Mouse (Mus musculus): ENCODE measurements at regions not wholly inside any gene's neighbourhood (a gene's known extent, or its start where the extent isn't known, plus 50 kb on each side); places are given as distances from the start of the nearest gene placed in this dataset.

- Histone ChIP-seq H3K9ac (no peak overlapping the region), H3K27me3 (replicated peaks) (no peaks in the 10 kb centered on the region), H3K9me3 (no peaks in the 10 kb centered on the region), H3K27ac (no peak overlapping the region), H3K4me3 (replicated peaks) (no peak overlapping the region), H3K36me3 (no peaks in the 10 kb centered on the region), H3K4me1 (no peaks in the 10 kb centered on the region), H3K4me2 (no peak overlapping the region)
- ATAC-seq (ENCODE audit: insufficient read depth, low FRiP score, low read depth) = no peak
- WGBS = 45% methylated on average over 1 of the region's 1 CpGs
Measured at GRCm38 (mm10) chr13:102521427-102521826, 171.9 kb upstream of the Cd180 start.

DNA sequence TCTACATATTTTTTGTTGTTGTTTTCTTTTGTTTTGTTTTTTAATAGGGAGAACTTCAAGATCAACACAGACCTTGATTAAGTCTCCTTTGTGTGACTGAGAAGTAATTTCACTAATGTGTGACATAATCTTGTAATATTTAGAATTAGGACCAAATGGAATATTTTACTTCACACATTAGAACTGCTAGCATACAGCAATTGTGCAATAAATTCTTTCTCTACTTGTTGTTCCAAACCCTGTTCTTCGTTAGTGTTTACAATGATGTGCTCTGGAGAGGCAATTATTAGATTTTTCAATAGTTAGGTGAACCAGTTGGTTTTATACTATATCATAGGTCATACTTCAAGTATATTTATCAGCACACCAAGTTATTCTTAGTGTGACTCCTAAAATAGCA lies 171.3 kb upstream of the Cd180 start:
- H3K36me3 ChIP-seq = no peaks in the 10 kb centered on the region
- no peak overlapping the region for H3K9ac ChIP-seq
- H3K4me3 ChIP-seq (replicated peaks) = no peak overlapping the region
- H3K27me3 ChIP-seq (replicated peaks) = no peaks in the 10 kb centered on the region
- no peak for ATAC-seq (ENCODE audit: insufficient read depth, low FRiP score, low read depth)
- no peak overlapping the region for H3K4me2 ChIP-seq
- WGBS = 88% methylated on average over 1 of the region's 1 CpGs
- no peak overlapping the region for H3K27ac ChIP-seq
- H3K4me1 ChIP-seq = no peaks in the 10 kb centered on the region
- H3K9me3 ChIP-seq = no peaks in the 10 kb centered on the region

DNA sequence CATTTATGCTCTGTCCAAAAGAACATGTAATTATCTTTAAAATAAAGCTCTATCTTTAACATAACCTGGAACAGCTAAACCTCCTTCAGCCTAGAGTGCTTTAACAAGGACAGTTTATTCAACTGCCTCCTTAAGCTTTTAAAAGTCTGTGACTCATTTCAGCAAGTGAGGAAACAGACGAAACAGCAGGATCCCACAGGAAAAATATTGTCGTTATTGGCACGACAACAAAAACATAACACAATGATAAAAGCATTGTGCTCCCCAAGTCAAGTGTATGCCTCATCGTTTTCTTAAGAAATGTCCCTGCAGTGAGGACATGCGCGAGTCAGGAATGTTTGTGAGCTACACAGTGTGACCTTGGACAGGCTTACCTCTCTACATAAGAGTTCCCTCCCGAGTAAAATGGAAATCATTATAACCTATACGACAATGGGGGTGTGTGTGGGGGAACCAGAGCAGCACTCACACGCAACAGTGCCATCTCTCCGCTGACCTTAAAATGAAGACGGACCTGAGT lies 166.7 kb upstream of the Cd180 start:
- Histone ChIP-seq H3K4me1 (no peaks in the 10 kb centered on the region), H3K4me2 (no peak overlapping the region), H3K27me3 (replicated peaks) (no peaks in the 10 kb centered on the region), H3K36me3 (no peaks in the 10 kb centered on the region), H3K9me3 (no peaks in the 10 kb centered on the region), H3K27ac (no peak overlapping the region), H3K9ac (no peak overlapping the region), H3K4me3 (replicated peaks) (no peak overlapping the region)
- ATAC-seq (ENCODE audit: insufficient read depth, low FRiP score, low read depth) = no peak
- WGBS = 63% methylated on average over 11 of the region's 11 CpGs

- H3K27me3 ChIP-seq (replicated peaks) = no peaks in the 10 kb centered on the region
- no peak overlapping the region for H3K27ac ChIP-seq
- H3K9ac ChIP-seq = no peak overlapping the region
- no peaks in the 10 kb centered on the region for H3K36me3 ChIP-seq
- H3K4me2 ChIP-seq = no peak overlapping the region
- no peaks in the 10 kb centered on the region for H3K9me3 ChIP-seq
- WGBS = 29% methylated on average over 4 of the region's 4 CpGs
- ATAC-seq (ENCODE audit: insufficient read depth, low FRiP score, low read depth) = no peak
- H3K4me1 ChIP-seq = peaks cover 7% of the 10 kb centered on the region
- H3K4me3 ChIP-seq (replicated peaks) = no peak overlapping the region
Measured at GRCm38 (mm10) chr13:102533784-102534183, 159.6 kb upstream of the Cd180 start.

DNA sequence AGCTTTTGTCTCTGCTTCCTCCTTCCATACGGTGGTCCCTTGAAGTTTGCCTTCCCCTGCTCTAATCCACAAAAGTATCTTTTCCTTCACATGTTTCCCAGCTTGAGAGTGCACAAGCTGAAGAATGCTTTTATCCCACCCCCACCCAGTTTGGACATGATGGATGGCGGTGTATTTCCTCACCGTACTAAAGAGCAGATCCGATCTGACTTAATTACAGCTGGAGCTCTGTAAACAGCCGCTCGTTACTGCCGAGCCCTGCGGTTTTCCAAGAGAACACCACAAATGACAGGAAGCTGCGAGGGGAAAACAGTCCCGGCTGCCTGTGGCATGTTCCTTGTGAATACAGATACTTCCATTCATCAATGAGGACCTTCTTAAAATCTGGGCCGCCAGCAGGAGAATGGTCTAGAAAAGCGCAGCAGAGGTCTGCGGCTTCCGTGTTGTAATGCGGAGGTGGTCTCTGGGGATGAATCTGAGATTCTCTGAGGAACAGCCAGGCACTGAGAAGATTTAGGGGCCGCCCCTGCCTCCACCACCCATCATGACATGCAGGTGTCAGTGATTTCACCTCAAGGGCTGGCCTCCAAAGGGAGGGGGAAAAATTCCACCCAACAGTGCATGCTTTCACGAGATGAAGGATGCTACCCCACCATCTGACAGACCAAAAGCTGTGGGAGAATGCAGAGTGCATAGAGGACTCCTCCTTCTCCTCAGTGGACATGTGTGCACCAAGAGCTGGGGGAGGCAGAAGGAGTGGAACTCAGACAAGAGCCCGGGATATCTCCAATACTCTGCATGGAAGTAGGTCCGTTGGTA lies 155.7 kb upstream of the Cd180 start:
- Histone ChIP-seq H3K4me1 (peaks cover 7% of the 10 kb centered on the region), H3K27ac (peak overlapping the region; percentile 31; the same call in 1 of the 2 replicates), H3K27me3 (replicated peaks) (no peaks in the 10 kb centered on the region), H3K4me3 (replicated peaks) (no peak overlapping the region), H3K4me2 (peak overlapping the region; percentile 38), H3K9me3 (no peaks in the 10 kb centered on the region), H3K9ac (no peak overlapping the region), H3K36me3 (no peaks in the 10 kb centered on the region)
- 14% methylated on average over 19 of the region's 19 CpGs for WGBS
- no peak; the same call in 1 of the 2 replicates for ATAC-seq (ENCODE audit: insufficient read depth, low FRiP score, low read depth)

- Histone ChIP-seq H3K4me2 (no peak overlapping the region), H3K27ac (no peak overlapping the region), H3K9ac (no peak overlapping the region), H3K4me3 (replicated peaks) (no peak overlapping the region), H3K9me3 (no peaks in the 10 kb centered on the region), H3K36me3 (no peaks in the 10 kb centered on the region), H3K27me3 (replicated peaks) (no peaks in the 10 kb centered on the region), H3K4me1 (peaks cover 7% of the 10 kb centered on the region)
- 72% methylated on average over 4 of the region's 4 CpGs for WGBS
- ATAC-seq (ENCODE audit: insufficient read depth, low FRiP score, low read depth) = no peak
Measured at GRCm38 (mm10) chr13:102540436-102540835, 152.9 kb upstream of the Cd180 start.

DNA sequence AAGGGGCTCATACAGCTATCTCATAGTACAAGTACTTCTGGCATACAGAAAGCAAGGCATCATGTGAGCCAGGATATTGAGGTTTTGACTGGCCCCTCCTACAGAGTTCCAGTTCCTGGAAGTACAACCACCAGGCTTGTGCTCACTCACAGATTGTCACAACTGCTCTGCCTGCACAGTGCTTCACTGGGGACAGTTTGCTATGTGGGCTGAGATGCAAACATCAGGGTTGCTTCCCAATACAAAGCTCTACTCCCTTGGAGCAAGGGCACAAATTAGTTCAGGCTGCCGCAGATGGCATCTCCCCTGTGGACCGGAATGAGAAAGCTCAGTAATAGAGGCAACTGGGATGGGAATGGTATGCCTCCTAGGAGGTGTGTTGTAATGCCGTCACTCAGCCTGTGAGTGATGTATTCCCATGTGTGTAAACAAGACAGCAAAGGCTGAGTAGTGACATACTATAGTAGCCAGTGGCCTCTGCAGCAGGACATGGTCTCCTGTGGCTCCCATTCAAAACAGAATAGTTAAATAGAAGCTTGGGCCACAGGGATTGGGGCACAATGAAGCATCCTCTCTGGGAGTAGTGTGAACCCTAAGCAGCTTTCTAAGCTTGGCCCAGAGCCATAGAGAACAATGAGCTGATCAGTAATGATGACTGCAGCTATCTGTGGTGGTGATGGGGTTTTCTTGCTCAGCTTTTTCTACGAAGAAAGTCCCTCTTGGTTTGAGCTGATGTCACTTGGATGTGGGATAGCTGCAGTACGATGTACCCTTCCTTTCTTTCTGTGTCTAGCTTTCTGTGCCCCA lies 148.8 kb upstream of the Cd180 start:
- H3K4me3 ChIP-seq (replicated peaks) = no peak overlapping the region
- H3K27ac ChIP-seq = no peak overlapping the region
- ATAC-seq (ENCODE audit: insufficient read depth, low FRiP score, low read depth) = no peak
- H3K36me3 ChIP-seq = no peaks in the 10 kb centered on the region
- no peaks in the 10 kb centered on the region for H3K27me3 ChIP-seq (replicated peaks)
- WGBS = 85% methylated on average over 5 of the region's 5 CpGs
- H3K4me1 ChIP-seq = no peaks in the 10 kb centered on the region
- no peaks in the 10 kb centered on the region for H3K9me3 ChIP-seq
- no peak overlapping the region for H3K4me2 ChIP-seq
- no peak overlapping the region for H3K9ac ChIP-seq

DNA sequence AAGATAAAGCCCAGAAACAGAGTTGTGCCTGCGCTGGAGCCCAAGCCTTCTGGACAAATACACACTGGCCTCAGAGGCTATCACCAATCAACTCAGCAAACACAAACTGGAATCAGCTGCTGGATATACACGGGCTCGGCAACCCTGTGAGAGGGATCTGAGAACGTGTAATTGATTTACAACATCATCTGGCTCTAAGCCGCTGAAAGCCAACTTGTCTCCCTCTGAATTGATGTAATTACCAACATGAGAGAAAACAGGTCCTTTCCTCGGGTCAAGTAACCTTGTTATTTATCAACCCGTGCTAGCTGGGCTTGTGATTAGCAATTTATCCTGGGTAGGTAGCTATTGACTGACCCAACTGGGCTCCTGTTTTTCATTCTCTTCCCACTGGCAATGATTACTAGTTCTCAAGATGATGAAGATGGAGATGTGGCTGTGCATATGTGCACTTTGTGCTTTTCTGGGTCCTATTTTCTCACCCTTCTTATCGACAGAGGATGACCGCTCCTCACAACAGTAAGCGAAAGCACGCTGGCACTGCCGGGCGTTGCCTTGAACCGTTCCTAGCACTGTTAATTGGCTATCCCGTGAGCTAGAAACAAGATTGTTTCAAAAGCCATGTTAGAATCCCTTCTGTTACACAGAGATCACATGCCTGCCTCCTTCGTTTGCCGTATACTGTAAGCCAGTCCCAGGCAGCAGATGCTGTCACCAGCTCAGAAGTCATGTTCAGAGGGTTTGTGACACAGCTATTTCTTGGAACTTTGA lies 147.3 kb upstream of the Cd180 start:
- no peak overlapping the region for H3K27ac ChIP-seq
- no peaks in the 10 kb centered on the region for H3K36me3 ChIP-seq
- WGBS = 37% methylated on average over 17 of the region's 17 CpGs
- H3K4me3 ChIP-seq (replicated peaks) = no peak overlapping the region
- ATAC-seq (ENCODE audit: insufficient read depth, low FRiP score, low read depth) = no peak
- no peaks in the 10 kb centered on the region for H3K27me3 ChIP-seq (replicated peaks)
- no peaks in the 10 kb centered on the region for H3K4me1 ChIP-seq
- peak overlapping the region; percentile 26; the same call in 1 of the 2 replicates for H3K4me2 ChIP-seq
- H3K9me3 ChIP-seq = no peaks in the 10 kb centered on the region
- no peak overlapping the region for H3K9ac ChIP-seq

DNA sequence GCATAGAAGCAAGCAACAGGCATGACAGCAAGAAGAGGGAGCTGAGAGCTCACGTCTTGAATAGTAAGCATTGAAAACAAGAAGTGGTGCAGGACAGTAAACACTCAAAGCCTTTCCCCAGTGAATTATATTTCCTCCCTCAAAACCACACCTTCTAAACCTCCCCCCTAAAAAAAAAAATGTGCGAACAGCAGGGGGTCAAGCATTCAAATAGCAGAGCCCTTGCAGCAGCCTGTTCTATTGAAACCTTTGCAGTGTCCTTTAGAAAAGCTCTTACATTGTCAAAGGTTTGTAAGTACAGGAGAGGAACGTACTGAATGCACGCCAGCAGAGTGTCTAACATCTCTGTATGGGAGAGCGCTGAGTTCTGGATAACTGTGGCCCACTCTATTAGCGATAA lies 145.1 kb upstream of the Cd180 start:
- no peaks in the 10 kb centered on the region for H3K4me1 ChIP-seq
- no peaks in the 10 kb centered on the region for H3K36me3 ChIP-seq
- 53% methylated on average over 6 of the region's 6 CpGs for WGBS
- H3K4me3 ChIP-seq (replicated peaks) = no peak overlapping the region
- no peaks in the 10 kb centered on the region for H3K9me3 ChIP-seq
- H3K27me3 ChIP-seq (replicated peaks) = no peaks in the 10 kb centered on the region
- no peak overlapping the region for H3K9ac ChIP-seq
- H3K4me2 ChIP-seq = no peak overlapping the region
- no peak for ATAC-seq (ENCODE audit: insufficient read depth, low FRiP score, low read depth)
- no peak overlapping the region for H3K27ac ChIP-seq

DNA sequence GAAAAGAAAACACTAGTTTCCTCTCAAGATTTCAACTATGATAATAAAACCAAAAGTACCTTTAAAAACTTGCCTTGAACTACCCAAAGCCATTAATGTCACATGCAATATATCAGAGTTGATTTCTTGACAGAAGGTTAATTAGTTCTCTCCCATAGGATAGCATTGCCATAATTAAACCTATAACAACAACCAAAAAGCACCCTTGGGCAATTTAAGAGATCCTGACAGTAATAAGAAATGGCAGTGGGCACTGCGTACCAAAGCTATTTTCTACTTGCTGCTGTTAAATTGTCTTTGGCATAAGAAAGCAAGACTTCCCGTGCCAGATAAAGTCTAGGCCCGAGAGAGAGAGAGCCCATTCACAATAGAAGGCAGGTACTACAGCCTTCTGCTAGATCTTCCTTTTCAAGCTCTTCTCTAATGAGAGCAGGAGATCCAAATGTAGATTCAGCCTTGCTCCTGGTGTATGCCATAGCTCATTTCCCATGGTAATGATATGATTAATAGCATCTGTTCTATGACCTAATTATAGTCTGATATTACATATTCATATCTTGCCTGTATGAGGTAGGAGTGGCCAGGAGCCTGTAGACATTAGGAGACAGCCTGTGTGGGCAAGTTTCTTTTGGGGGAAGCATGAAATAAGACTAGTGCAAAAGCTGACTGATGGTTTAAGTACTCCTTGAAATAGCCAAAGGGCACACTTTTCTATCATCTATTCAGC lies 126.3 kb upstream of the Cd180 start:
- Histone ChIP-seq H3K4me2 (no peak overlapping the region), H3K9me3 (no peaks in the 10 kb centered on the region), H3K4me3 (replicated peaks) (no peak overlapping the region), H3K36me3 (no peaks in the 10 kb centered on the region), H3K27me3 (replicated peaks) (no peaks in the 10 kb centered on the region), H3K4me1 (no peaks in the 10 kb centered on the region), H3K27ac (no peak overlapping the region), H3K9ac (no peak overlapping the region)
- 80% methylated on average over 3 of the region's 3 CpGs for whole genome bisulfite sequencing
- ATAC-seq (ENCODE audit: insufficient read depth, low FRiP score, low read depth) = no peak

DNA sequence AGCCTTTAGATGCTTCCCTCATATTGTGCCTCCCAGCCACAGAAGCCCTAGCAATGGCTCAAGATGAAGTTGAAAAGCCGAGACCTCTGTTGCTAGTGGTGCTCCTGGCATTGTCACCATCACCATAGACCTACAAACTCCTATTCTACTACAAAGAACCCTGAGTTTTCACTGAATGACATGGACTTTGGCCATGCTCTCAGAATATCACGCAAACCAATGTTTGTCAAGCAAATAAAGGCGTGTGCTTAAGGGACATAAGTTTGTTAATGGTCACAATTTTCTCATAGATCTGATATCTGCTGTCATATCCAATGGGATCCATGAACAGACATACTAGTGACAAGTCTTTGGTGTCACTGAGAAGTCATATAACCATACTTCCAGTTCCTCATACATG lies 123.8 kb upstream of the Cd180 start:
- Histone ChIP-seq H3K9ac (no peak overlapping the region), H3K4me2 (no peak overlapping the region), H3K4me1 (no peaks in the 10 kb centered on the region), H3K27ac (no peak overlapping the region), H3K36me3 (no peaks in the 10 kb centered on the region), H3K27me3 (replicated peaks) (no peaks in the 10 kb centered on the region), H3K9me3 (no peaks in the 10 kb centered on the region), H3K4me3 (replicated peaks) (no peak overlapping the region)
- 63% methylated on average over 3 of the region's 3 CpGs for WGBS
- no peak for ATAC-seq (ENCODE audit: insufficient read depth, low FRiP score, low read depth)
